Mouse (Mus musculus) embryonic facial prominence, embryonic 11.5 days (tissue): Measurements from ENCODE around the gene Fgfr2. TPM values are rescaled to one million over a fixed set of nuclear protein-coding genes. Genes with fewer than 3 reads are reported as not detected.

ENCODE experiments used
- ATAC-seq: fragments of 200-750 bp; cut with Nextera tagmentation; replicated peaks from 2 replicates; pipeline ENCODE4 v1.8.0; 2017; ENCODE audit warnings: low read depth; ENCODE audit not compliant: insufficient number of reproducible peaks, low FRiP score, low TSS enrichment
- DNase-seq: peaks from one replicate; pipeline ENCODE4 v3.0.0-alpha.2; 2015; ENCODE audit warnings: low spot score
- H3K27ac ChIP-seq: fragments of 300-500 bp; sonication (generic); replicated peaks from 2 replicates; pipeline ENCODE4 v1.5.1; 2014; ENCODE audit warnings: mild to moderate bottlenecking, low read depth, low read length, control low read depth
- H3K27me3 ChIP-seq: fragments of 300-500 bp; sonication (generic); 2 replicates; pipeline ENCODE4 v1.6.1; 2014; ENCODE audit warnings: mild to moderate bottlenecking, low read length, moderate library complexity, mixed read lengths; ENCODE audit not compliant: control insufficient read depth, insufficient read depth
- H3K36me3 ChIP-seq: fragments of 300-500 bp; sonication (generic); replicated peaks from 2 replicates; pipeline ENCODE4 v1.6.1; 2014; ENCODE audit warnings: low read depth, mild to moderate bottlenecking, low read length, moderate library complexity, mixed read lengths; ENCODE audit not compliant: control insufficient read depth, insufficient read depth
- H3K4me1 ChIP-seq: fragments of 300-500 bp; sonication (generic); 2 replicates; pipeline ENCODE4 v1.6.1; 2014; ENCODE audit warnings: low read length, mixed read lengths; ENCODE audit not compliant: control insufficient read depth, insufficient read depth
- H3K4me2 ChIP-seq: fragments of 300-500 bp; sonication (generic); 2 replicates; pipeline ENCODE4 v1.6.1; 2014; ENCODE audit warnings: low read depth, mild to moderate bottlenecking, control low read depth, low read length, moderate library complexity
- H3K4me3 ChIP-seq: fragments of 300-500 bp; sonication (generic); 2 replicates; pipeline ENCODE4 v1.5.1; 2014; ENCODE audit warnings: low read depth, low read length, control low read depth
- H3K9ac ChIP-seq: fragments of 300-500 bp; sonication (generic); replicated peaks from 2 replicates; pipeline ENCODE4 v1.6.1; 2014; ENCODE audit warnings: mild to moderate bottlenecking, control low read depth, low read length
- H3K9me3 ChIP-seq: fragments of 300-500 bp; sonication (generic); replicated peaks from 2 replicates; pipeline ENCODE4 v1.6.1; 2016; ENCODE audit warnings: mild to moderate bottlenecking, low read length, inconsistent platforms, mixed read lengths; ENCODE audit not compliant: control insufficient read depth
- WGBS: fragments of 180-500 bp; shearing (Covaris S2); extraction: QIAGEN DNeasy Blood & Tissue Kit; methylation state at CpG from one replicate; pipeline ENCODE4 v1.1.7; 2014; 5-methylcytosine and 5-hydroxymethylcytosine counted together
- polyA plus RNA-seq: library from polyadenylated mRNA; unstranded; fragments of >200 nt; fragmentation: Nextera tagmentation; extraction: Ambion mirVana; gene quantifications from 2 replicates; pipeline ENCODE4 v1.2.1, GENCODE M21; 2014

The Fgfr2 gene
- polyA plus RNA-seq, 1 experiment from 2014 or later: 75.6 TPM

GRCm38 (mm10) chr7:130944766-130945475, 2178.2 kb downstream of the Fgfr2 start:
- Histone ChIP-seq H3K9me3 (no peaks in the 10 kb centered on the region), H3K27me3 (no peaks in the 10 kb centered on the region), H3K9ac (no peak overlapping the region), H3K27ac (no peak overlapping the region), H3K4me3 (no peak overlapping the region), H3K4me1 (no peaks in the 10 kb centered on the region), H3K4me2 (no peak overlapping the region), H3K36me3 (no peaks in the 10 kb centered on the region)
- 91% methylated on average over 11 of the region's 11 CpGs for WGBS
- DNase-seq (no peak), ATAC-seq (no peak)

- no peaks in the 10 kb centered on the region for H3K4me1 ChIP-seq
- H3K9me3 ChIP-seq: no peaks in the 10 kb centered on the region
- H3K27me3 ChIP-seq: no peaks in the 10 kb centered on the region
- H3K9ac ChIP-seq: no peak overlapping the region
- DNase-seq: no peak
- H3K4me3 ChIP-seq: no peak overlapping the region
- H3K27ac ChIP-seq: no peak overlapping the region
- no peak for ATAC-seq
- no peak overlapping the region for H3K4me2 ChIP-seq
- no peaks in the 10 kb centered on the region for H3K36me3 ChIP-seq
- WGBS: 89% methylated on average over 9 of the region's 9 CpGs
Measured at GRCm38 (mm10) chr7:130943280-130943895, 2179.8 kb downstream of the Fgfr2 start.

- Histone ChIP-seq H3K9ac (no peak overlapping the region), H3K27me3 (peaks cover 23% of the 10 kb centered on the region), H3K9me3 (no peaks in the 10 kb centered on the region), H3K36me3 (no peaks in the 10 kb centered on the region), H3K4me1 (peaks cover 5% of the 10 kb centered on the region), H3K27ac (no peak overlapping the region), H3K4me3 (no peak overlapping the region), H3K4me2 (no peak overlapping the region)
- DNase-seq: no peak
- 88% methylated on average over 8 of the region's 8 CpGs for WGBS
- ATAC-seq: no peak
Measured at GRCm38 (mm10) chr7:130940733-130941132, 2182.4 kb downstream of the Fgfr2 start.

- no peak overlapping the region for H3K9ac ChIP-seq
- H3K9me3 ChIP-seq: no peaks in the 10 kb centered on the region
- peaks cover 5% of the 10 kb centered on the region for H3K4me1 ChIP-seq
- no peak for DNase-seq
- H3K4me3 ChIP-seq: no peak overlapping the region
- no peak overlapping the region for H3K4me2 ChIP-seq
- no peak for ATAC-seq
- H3K36me3 ChIP-seq: no peaks in the 10 kb centered on the region
- WGBS: 87% methylated on average over 8 of the region's 8 CpGs
- peaks cover 35% of the 10 kb centered on the region for H3K27me3 ChIP-seq
- H3K27ac ChIP-seq: no peak overlapping the region
Measured at GRCm38 (mm10) chr7:130938896-130939295, 2184.3 kb downstream of the Fgfr2 start.

- DNase-seq: no peak
- peaks cover 5% of the 10 kb centered on the region for H3K4me1 ChIP-seq
- peaks cover 38% of the 10 kb centered on the region for H3K27me3 ChIP-seq
- H3K9me3 ChIP-seq: no peaks in the 10 kb centered on the region
- WGBS: 68% methylated on average over 4 of the region's 4 CpGs
- no peaks in the 10 kb centered on the region for H3K36me3 ChIP-seq
- no peak overlapping the region for H3K4me2 ChIP-seq
- H3K4me3 ChIP-seq: no peak overlapping the region
- no peak overlapping the region for H3K27ac ChIP-seq
- H3K9ac ChIP-seq: no peak overlapping the region
- no peak for ATAC-seq
Measured at GRCm38 (mm10) chr7:130938005-130938404, 2185.1 kb downstream of the Fgfr2 start.

GRCm38 (mm10) chr7:130937266-130937841, 2185.8 kb downstream of the Fgfr2 start:
- H3K27me3 ChIP-seq: peaks cover 40% of the 10 kb centered on the region
- DNase-seq: no peak

GRCm38 (mm10) chr7:130936472-130936951, 2186.6 kb downstream of the Fgfr2 start:
- Histone ChIP-seq H3K9me3 (no peaks in the 10 kb centered on the region), H3K4me1 (peaks cover 5% of the 10 kb centered on the region), H3K36me3 (no peaks in the 10 kb centered on the region), H3K27me3 (peaks cover 40% of the 10 kb centered on the region), H3K9ac (peak overlapping the region; percentile 34; the same call in 1 of the 2 replicates), H3K27ac (no peak overlapping the region), H3K4me3 (peak overlapping the region; percentile 48), H3K4me2 (peak overlapping the region; percentile 59)
- WGBS: 1% methylated on average over 49 of the region's 49 CpGs
- DNase-seq: peak; percentile 14
- 0 out of 2 replicates have a peak, but pooled peaks have one; percentile 24 for ATAC-seq

More at GRCm38 (mm10) chr7:130937266-130937841, 2185.8 kb downstream of the Fgfr2 start:
- H3K9me3 ChIP-seq: no peaks in the 10 kb centered on the region
- H3K27ac ChIP-seq: no peak overlapping the region
- no peak overlapping the region for H3K4me2 ChIP-seq
- H3K4me1 ChIP-seq: peaks cover 5% of the 10 kb centered on the region
- no peak overlapping the region for H3K4me3 ChIP-seq
- H3K9ac ChIP-seq: no peak overlapping the region
- H3K36me3 ChIP-seq: no peaks in the 10 kb centered on the region
- ATAC-seq: no peak
- 31% methylated on average over 12 of the region's 12 CpGs for WGBS
